Mouse (Mus musculus): ENCODE results near the gene Cwc27. TPM values are rescaled to one million over a fixed set of nuclear protein-coding genes. Genes with fewer than 3 reads are reported as not detected.

The Cwc27 gene
- total RNA-seq, 2 experiments from 2014 or later, result 22.7 to 24.1 TPM

DNA sequence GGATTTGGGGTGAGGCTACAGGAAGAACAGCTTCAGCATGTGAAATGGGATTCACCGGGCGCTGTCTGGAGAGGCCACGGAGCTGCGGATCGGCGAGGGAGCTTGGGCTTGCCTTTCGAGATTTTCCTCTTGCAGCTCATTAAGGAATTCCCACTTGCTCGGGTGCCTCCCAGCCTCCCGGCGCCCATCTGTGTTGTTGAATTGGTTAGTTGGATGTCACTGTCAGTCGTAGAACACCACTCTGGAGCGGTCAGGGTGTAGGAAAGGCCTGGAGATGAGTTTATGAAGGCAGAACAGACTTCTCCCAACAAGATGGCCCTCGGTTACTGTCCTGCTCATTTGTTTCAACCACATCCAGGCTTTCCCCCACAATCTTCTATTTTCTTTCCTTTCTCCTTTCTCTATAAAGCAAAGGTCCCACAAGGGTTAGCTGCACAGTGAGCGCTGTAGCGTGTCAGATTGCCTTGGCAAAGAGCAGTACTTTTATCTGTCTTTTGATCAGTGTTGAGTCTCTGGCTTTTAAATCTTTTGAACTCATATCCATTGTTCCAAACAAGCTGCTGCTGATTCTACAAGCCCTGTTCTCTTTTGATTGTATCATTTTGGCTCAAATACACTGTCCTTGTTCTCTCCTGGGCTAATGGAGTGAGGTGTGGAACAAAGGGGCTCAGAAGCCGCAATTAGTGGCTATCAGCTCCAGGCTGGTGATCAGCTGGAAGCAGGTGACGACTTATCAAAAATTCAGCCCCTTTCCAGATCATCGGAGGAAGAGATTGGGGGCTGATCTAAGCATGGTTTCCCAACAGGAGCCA lies 200.7 kb downstream of the Cwc27 start:
- no peak for DNase-seq (ENCODE audit: low spot score in 2 of 2)

DNA sequence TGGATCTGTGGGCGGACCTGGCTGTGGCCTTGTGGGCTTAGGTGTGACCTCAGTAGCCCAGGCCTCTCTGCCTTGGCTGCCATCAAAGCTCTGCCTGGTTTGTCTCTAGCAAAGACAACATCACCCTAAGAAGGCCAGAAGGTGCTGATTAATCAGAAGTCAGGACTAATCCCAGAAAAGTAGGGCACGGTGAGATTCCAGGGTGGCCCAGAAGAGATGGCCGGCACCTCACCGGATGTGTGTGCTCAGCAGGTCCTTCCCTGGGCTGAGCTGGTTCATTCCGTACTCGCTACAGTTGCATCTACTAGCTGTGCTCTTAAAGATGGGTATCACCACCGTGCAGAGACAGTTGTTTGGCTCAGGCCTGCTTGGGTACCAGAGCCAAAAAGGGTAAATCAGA lies 201.8 kb downstream of the Cwc27 start:
- DNase-seq (ENCODE audit: low spot score in 2 of 2), result no peak

DNA sequence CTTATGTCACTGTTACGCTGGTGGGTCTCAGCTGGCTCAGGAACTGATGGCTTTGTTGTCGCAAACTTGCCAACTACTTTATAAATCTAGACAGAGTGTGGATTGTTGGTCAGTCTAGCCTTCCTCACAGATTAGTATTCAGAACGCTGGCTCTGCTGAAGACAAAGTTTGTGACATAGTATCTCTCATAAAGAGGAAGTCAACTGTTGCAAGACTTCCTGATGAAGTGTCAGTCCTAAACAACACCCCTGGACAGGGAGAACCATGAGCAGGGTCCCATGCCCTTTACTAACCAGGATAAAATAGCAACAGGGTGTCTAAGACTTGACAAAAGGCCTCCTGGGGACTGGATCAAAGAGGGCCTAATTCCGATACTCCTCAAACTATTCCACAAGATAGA lies 205.6 kb downstream of the Cwc27 start:
- no peak for DNase-seq (ENCODE audit: low spot score in 2 of 2)

DNA sequence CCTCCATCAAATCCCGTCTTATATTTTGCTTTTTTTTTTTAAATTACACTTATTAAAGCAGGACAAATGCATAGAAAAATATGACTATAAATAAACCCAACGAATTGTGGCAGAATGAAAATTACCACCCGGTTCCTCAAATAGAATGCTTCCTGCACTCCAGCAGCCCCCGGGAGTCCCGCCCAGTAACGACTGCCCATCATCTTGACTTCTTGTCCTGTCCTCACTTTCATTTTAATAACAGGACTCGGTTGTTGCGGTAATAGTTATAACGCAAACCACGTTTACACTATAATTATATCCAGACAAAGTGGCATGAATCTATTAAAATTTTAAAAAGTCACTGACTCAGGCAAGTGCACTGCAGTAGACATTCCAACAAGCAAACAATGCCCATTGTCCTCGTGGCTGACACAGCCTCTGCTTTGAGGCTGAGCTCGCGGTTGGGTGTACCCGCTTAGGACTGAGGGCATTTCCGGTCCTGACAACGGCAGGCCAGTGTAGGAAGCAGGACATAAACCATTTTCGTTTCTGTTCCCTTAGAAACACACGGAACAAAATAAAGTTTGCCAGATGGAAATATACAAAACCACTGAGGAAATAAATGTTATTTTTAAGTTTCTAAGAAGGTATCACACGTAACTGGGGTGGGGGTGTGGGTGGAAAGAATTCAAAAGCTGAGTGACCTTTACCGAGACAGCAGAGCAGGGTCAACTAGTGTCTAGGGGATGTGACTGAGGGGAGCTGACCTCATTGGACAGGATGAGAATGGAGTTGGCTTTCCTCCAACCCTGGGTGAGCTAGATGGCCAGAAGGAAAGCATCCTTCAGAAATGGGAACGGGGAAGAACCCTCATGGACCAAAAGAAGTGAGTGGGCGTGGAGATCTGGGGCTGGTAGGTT lies 206.5 kb downstream of the Cwc27 start:
- no peak for DNase-seq (ENCODE audit: low spot score in 2 of 2)

DNA sequence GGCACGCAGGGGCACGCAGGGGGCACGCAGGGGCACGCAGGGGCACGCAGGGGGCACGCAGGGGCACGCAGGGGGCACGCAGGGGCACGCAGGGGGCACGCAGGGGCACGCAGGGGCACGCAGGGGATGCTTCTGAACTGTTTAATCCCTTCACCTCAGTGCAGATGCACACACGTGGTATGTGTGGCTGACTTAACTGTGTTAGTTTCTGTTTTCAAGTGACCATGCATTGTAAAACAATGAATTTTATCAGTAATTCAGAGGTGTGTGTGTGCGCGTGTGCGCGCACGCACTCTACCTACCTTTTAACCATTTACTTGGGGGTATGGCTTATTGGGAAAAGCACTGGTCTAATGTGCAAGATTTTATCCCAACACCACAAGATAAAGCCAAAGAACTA lies 208.4 kb downstream of the Cwc27 start:
- no peak for DNase-seq (ENCODE audit: low spot score in 2 of 2)

DNA sequence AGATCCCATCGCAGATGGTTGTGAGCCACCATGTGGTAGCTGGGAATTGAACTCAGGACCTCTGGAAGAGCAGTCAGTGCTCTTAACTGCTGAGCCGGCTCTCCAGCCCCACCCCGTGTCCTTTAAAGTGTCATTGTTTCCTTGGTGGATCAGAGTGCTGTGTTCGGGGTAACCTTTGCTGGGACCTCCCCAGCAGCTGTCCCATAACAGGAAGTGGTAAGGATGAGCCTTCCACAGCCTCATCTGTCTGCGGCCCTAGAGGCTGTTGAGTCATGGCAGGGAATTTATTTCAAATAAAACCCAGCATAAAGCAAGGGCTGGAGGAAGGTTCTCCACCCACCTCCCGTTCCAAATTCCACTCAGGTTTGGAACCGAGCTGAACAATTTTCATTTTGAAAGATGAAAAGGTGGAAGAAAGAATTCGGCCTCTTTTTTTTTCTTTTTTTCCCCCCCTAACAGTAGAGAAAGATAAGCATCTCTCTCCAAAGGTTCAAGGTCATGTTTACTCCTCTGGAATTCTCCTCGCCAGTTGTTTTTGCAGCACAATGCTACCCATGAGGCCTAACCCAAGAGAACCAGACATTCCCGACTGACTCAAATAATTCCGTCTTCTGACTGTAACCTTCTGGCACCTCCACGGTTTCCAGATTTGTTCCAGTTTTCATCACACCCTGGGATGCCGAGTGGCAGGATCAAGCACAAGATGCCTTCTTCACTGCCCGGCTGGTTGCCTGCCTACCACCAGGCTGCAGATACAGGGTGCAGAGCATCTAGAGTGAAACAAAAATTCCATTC lies 210.0 kb downstream of the Cwc27 start:
- no peak for DNase-seq (ENCODE audit: low spot score in 2 of 2)

DNA sequence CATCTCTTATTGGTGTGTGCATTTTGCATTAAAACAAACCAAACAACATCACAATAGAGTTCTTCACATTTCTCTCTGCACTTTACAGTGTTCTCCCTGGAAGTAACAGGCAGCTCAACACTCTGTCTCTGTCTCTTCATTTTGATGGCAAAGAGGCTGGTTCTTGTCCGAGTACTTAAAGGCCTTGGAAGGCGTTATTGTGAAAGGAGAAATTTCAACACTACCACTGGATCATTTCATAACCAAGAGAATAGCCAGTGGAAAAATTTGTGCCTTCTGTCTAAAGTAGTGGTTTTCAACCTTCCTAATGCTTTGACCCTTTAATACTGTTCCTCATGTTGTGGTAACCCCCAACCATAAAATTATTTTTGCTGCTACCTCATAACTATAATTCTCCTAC lies 211.8 kb downstream of the Cwc27 start:
- no peak for DNase-seq (ENCODE audit: low spot score in 2 of 2)

DNA sequence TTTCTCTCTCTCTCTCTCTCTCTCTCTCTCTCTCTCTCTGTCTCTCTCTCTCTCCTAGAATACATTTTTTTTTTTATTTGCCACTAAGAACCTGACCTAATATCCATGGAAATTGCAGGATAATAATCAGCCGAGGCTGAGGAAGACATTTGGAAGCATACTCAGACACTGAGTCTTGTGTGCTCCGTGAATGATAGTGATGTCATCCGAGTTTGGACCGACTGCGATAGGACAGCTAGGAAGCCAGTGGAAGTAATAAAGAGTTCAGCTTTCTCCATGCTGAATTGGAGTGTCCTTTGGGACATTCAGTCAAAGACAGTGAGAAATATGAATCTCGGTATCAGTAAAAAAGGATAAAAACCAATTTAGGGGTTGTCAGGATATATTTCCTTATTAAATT lies 214.7 kb downstream of the Cwc27 start:
- DNase-seq (ENCODE audit: low spot score in 2 of 2), result no peak

DNA sequence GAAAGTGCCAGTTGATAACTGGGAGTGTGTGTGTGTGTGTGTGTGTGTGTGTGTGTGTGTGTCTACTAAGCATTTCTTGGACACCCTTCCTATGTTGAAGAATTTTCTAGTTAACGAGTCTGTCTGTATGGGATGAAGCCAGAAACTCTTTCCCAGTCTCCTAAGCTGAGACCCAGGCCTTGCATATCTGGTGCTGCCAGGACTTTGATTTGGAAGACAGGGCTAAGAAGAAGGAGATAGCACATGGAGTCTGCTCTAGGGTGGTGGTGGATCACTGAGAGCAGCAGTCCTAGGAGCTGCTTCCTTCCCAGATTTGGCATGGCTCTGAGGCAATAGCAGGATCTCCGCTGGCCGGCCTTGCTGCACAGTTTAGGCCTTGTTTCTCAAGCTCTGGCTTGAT lies 215.2 kb downstream of the Cwc27 start:
- no peak for DNase-seq (ENCODE audit: low spot score in 2 of 2)

DNA sequence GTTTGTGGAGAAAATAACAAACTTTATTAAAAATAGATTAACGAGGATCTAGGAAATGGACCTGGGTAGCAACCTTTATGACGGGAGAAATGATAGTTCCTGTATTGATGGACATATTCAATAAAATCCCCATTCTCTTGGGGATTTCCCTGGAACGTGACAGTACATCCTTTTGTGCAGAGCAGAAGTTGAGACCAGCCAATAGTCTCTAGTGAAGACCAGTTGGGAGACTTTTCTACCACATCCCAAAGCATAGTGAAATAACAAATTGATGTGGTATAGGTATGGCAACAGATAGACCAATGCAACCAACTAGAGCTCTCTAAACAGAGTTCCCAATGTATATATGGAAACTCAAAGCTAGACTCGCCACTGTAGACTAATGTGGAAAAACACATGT lies 220.7 kb downstream of the Cwc27 start:
- no peak for DNase-seq (ENCODE audit: low spot score in 2 of 2)

DNA sequence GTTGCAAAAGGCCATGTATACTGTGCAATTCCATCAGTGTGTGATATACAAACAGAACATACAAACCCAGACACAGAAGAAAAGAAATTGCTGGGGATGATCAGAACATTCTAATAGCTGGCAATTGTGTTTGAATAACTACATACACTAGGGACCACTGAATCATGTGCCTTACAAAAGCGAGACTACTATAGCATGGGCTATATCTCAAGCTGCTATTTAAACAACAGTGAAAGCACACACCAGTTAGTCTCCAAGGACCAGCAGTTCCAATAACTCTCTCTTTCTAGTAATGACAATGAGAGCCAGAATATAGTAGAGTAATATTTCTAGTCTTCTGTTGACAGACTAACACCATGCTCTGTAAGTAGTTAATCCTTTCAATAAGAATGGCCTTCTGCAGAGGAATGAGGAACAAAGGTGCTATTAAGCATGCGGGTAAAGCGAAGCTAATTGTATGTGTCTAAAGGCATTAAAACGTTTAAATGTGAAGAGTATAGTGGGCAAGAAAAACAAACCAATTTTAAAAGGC lies 222.1 kb downstream of the Cwc27 start:
- no peak for DNase-seq (ENCODE audit: low spot score in 2 of 2)

DNA sequence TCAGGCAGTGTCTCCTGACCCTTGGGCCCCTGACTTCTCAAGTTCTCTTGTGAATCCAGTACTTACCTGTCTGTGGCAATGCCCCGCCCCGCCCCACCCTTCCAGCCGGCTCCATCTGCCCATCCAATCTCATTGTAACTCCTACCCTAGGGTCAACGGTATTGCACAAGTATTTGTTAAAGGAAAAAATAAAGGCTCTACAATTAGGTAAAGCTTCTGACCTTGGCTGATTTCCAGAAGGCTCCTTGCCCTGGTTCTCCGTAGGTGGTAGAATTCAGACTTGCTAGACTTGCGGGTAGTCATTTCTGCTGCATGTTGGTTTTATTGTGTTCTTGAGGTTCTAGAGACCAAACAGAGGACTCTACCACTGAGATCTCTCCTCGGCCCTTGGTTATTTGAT lies 226.0 kb downstream of the Cwc27 start:
- DNase-seq (ENCODE audit: low spot score in 2 of 2), result no peak

DNA sequence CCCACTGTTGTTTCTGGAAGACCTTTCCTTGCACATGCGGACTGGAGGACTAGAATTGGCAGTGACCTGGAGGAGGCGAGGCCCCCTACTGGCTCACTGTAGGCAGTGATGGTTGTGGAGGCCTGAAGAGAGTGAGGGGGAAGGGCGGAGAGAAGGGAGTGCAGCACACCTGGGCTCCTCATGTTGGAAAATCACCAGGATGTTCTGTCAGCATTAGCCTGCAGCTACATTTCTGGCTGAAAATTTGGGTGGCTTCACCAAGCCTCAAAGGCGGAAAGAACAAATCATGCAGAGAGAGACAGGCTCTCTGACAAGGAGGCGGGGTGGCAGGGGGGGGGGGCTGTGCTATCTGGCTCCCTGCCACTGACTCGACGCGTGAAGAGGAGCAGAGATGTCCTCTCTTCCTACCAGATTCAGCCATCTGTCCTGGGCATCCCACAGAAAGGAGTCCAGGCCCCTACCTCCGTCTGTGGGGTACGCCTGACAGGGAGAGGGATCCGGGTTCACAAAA lies 226.8 kb downstream of the Cwc27 start:
- DNase-seq (ENCODE audit: low spot score in 2 of 2), result no peak

DNA sequence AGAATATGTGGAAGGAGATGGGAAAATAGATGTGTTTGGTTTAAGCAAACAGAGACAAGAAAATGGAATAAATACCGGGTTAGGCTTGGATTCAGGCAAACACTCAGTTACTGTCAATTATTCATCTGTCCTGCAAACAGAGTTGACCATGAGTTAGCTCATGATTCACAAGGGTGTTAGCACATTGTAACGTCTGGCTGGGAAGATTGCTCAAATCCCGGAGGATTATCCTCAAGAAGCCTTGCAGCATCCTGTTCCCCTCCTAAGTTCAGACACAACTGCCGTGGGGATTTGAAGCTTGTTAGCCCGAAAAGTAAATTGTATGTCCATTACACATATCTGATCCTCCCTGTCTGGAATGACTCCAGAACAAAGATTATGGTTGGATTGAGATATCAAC lies 228.6 kb downstream of the Cwc27 start:
- no peak for DNase-seq (ENCODE audit: low spot score in 2 of 2)

Other genes starting within 250 kb of the Cwc27 start
- 10 to 100 TPM; 23.2 to 25.3 TPM for gene Srek1ip1, start 24.7 kb downstream of the Cwc27 start, total RNA-seq (2021)
- gene Shisal2b, start 46.8 kb upstream of the Cwc27 start, total RNA-seq (2021), result not detected
- gene Rgs7bp, start 237.8 kb upstream of the Cwc27 start, total RNA-seq (2021), result 1 to 10 TPM; 3.1 to 3.2 TPM

Data from adrenal gland, postnatal 4 days (tissue).